Mouse (Mus musculus) MEL (cell line): ENCODE data around the gene Ppt2.

Experiments used
- CTCF ChIP-seq, 3 experiments: IDR thresholded peaks in 2 of 3; conservative IDR thresholded peaks in 1 of 3; 2 replicates each; pipeline ENCODE4 v1.5.1; 2011 to 2012; ENCODE audit warnings: low read length in 3 of 3, low read depth in 2 of 3, mild to moderate bottlenecking in 2 of 3, improper control_type of control experiment in 1 of 3, inconsistent platforms in 1 of 3, mixed read lengths in 1 of 3, moderate library complexity in 1 of 3; ENCODE audit not compliant: control insufficient read depth in 1 of 3, insufficient read depth in 1 of 3, poor library complexity in 1 of 3, severe bottlenecking in 1 of 3
- JUND ChIP-seq: IDR thresholded peaks from 2 replicates; pipeline ENCODE4 v1.6.1; 2011; ENCODE audit warnings: low read depth, mild to moderate bottlenecking, improper control_type of control experiment, low read length
- MAFK ChIP-seq: IDR thresholded peaks from 2 replicates; pipeline ENCODE4 v1.6.1; 2011; ENCODE audit warnings: low read depth, mild to moderate bottlenecking, low read length, improper control_type of control experiment, borderline replicate concordance
- POLR2A ChIP-seq, 2 experiments: IDR thresholded peaks; 2 replicates each; pipeline ENCODE4 v1.6.1; 2011 to 2012; ENCODE audit warnings: low read length in 2 of 2, mild to moderate bottlenecking in 2 of 2, control low read depth in 1 of 2, improper control_type of control experiment in 1 of 2, low read depth in 1 of 2, moderate library complexity in 1 of 2; ENCODE audit not compliant: control insufficient read depth in 1 of 2, insufficient read depth in 1 of 2, poor library complexity in 1 of 2

DNA sequence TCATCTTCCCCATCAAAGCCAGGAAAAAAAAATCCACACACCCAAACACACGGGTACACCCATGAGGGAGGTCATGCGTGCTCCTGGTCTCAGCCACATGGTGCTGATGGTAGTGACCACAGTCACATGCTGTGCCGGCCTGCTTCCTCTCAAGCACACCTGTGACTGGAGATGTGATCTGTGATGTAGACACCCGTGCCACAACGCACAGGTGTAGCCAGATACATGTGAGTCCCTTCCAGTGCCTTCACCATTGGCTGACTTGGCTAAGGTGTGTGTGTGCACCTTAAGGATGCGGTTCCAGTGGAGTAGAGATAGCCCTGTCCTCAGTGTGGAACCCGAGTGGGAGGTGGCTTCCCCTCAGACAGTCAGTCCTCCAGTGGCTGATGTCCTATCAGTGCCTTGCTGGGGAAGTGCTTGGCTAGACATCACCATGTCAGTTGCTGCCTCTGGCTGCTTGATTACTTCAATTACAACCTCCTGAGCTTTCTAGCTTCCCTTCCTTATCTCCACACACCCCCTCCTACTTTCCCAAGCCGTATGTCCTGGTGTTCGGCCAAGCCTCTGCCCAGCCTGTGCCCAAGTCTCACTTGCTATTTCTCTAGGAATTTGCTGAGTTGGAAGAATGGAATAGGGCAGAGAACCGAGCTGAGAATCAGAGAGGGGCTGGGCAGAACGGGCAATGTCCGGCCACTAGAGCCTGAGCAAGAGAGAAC lies 31.0 kb upstream of the Ppt2 start:
- TF ChIP-seq JUND = no peak
- TF ChIP-seq CTCF (IDR thresholded peaks at IDR 0.05 in 2 of 3, conservative IDR thresholded peaks at IDR 0.05 in 1 of 3; ENCODE audit: control insufficient read depth in 1 of 3, insufficient read depth in 1 of 3, low read depth in 2 of 3, low read length in 3 of 3, poor library complexity in 1 of 3, severe bottlenecking in 1 of 3) = no peak
- no peak for TF ChIP-seq POLR2A (IDR thresholded peaks at IDR 0.05; ENCODE audit: control insufficient read depth in 1 of 2, insufficient read depth in 1 of 2, low read depth in 1 of 2, low read length in 2 of 2, poor library complexity in 1 of 2)
- no peak for TF ChIP-seq MAFK
